Mouse (Mus musculus) testis, adult 2 months (tissue): ENCODE measurements around the gene Hck. TPM values are rescaled to one million over a fixed set of nuclear protein-coding genes. Genes with fewer than 3 reads are reported as not detected.

Source experiments
- H3K27ac ChIP-seq: fragments of 200-500 bp; 2 replicates; pipeline ENCODE4 v1.5.1; 2012; ENCODE audit warnings: low read depth, low read length; ENCODE audit not compliant: control insufficient read depth, insufficient read depth
- H3K27me3 ChIP-seq: fragments of 200-500 bp; 2 replicates; pipeline ENCODE4 v1.6.1; 2012; ENCODE audit warnings: mild to moderate bottlenecking, low read length, moderate library complexity; ENCODE audit not compliant: control insufficient read depth, insufficient read depth
- H3K36me3 ChIP-seq: fragments of 200-500 bp; 2 replicates; pipeline ENCODE4 v1.6.1; 2012; ENCODE audit warnings: mild to moderate bottlenecking, low read length; ENCODE audit not compliant: control insufficient read depth, insufficient read depth
- H3K4me1 ChIP-seq: fragments of 200-500 bp; 2 replicates; pipeline ENCODE4 v1.6.1; 2012; ENCODE audit warnings: low read length; ENCODE audit not compliant: control insufficient read depth, insufficient read depth
- H3K4me3 ChIP-seq: fragments of 200-500 bp; 2 replicates; pipeline ENCODE4 v1.5.1; 2012; ENCODE audit warnings: low read depth, mild to moderate bottlenecking, low read length, moderate library complexity, mixed read lengths; ENCODE audit not compliant: control insufficient read depth
- CTCF ChIP-seq: fragments of 200-500 bp; IDR thresholded peaks from 2 replicates; pipeline ENCODE4 v1.5.1; 2012; ENCODE audit warnings: low read depth, mild to moderate bottlenecking, inconsistent platforms, low read length, moderate library complexity; ENCODE audit not compliant: control insufficient read depth, insufficient read depth, insufficient replicate concordance
- POLR2A ChIP-seq: fragments of 200-500 bp; IDR thresholded peaks from 2 replicates; pipeline ENCODE4 v1.6.1; 2012; ENCODE audit warnings: low read depth, mild to moderate bottlenecking, inconsistent platforms, low read length, moderate library complexity; ENCODE audit not compliant: control insufficient read depth
- polyA plus RNA-seq: library from polyadenylated mRNA; depleted of rRNA; stranded (reverse); fragments of >200 nt; gene quantifications from 2 replicates; pipeline ENCODE4 v1.2.3, GENCODE M21; 2012; rRNA removed

Hck gene
- polyA plus RNA-seq, 1 experiment = 0.17 TPM

- Histone ChIP-seq H3K27me3 (no peaks in the 10 kb centered on the region), H3K27ac (no peak overlapping the region), H3K4me3 (no peak overlapping the region), H3K36me3 (no peaks in the 10 kb centered on the region; the same call in 1 of the 2 replicates), H3K4me1 (no peaks in the 10 kb centered on the region)
- TF ChIP-seq CTCF (no peak), POLR2A (no peak)
Observed at GRCm38 (mm10) chr2:153186176-153186591, 77.9 kb downstream of the Hck start.

- no peaks in the 10 kb centered on the region for H3K27me3 ChIP-seq
- peaks cover 1% of the 10 kb centered on the region; the same call in 1 of the 2 replicates for H3K36me3 ChIP-seq
- TF ChIP-seq CTCF (no peak), POLR2A (no peak)
- H3K27ac ChIP-seq = no peak overlapping the region
- no peaks in the 10 kb centered on the region for H3K4me1 ChIP-seq
- H3K4me3 ChIP-seq = no peak overlapping the region
Observed at GRCm38 (mm10) chr2:153187848-153188247, 79.6 kb downstream of the Hck start.

DNA sequence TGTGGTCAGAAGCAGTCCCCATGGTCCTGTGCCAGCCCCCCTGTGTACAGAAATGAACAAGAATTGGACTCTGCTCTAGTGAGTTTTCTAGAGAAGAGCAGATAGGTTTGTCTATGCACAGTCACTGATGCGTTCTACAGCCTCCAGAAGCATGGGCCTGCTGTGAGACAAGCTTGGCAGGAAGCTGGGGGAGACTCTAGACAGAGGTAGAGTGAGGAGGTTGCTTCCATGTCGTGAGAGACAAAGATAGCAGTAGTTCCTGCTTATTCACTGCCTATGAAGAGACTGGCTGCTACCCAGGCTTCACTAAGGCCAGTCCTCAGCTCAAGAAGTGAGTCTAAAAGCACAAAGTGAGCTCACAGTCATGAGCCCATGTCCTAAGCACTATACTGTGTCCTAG lies 83.0 kb downstream of the Hck start:
- peaks cover 1% of the 10 kb centered on the region; the same call in 1 of the 2 replicates for H3K36me3 ChIP-seq

GRCm38 (mm10) chr2:153194255-153194654 lies 86.0 kb downstream of the Hck start:
- Histone ChIP-seq H3K36me3 (peaks cover 1% of the 10 kb centered on the region; the same call in 1 of the 2 replicates), H3K27ac (no peak overlapping the region), H3K4me1 (no peaks in the 10 kb centered on the region), H3K4me3 (no peak overlapping the region), H3K27me3 (no peaks in the 10 kb centered on the region)
- TF ChIP-seq POLR2A = no peak
- no peak for TF ChIP-seq CTCF

More for the DNA sequence above, 83.0 kb downstream of the Hck start:
- H3K4me1 ChIP-seq = no peaks in the 10 kb centered on the region
- no peaks in the 10 kb centered on the region for H3K27me3 ChIP-seq
- H3K27ac ChIP-seq = no peak overlapping the region
- H3K4me3 ChIP-seq = no peak overlapping the region
- TF ChIP-seq POLR2A (no peak), CTCF (no peak)

- TF ChIP-seq POLR2A (no peak), CTCF (no peak)
- H3K4me3 ChIP-seq = no peak overlapping the region
- H3K4me1 ChIP-seq = no peaks in the 10 kb centered on the region
- H3K27ac ChIP-seq = no peak overlapping the region
- peaks cover 6% of the 10 kb centered on the region for H3K36me3 ChIP-seq
- no peaks in the 10 kb centered on the region for H3K27me3 ChIP-seq
Observed at GRCm38 (mm10) chr2:153198485-153198884, 90.2 kb downstream of the Hck start.

- Histone ChIP-seq H3K36me3 (peaks cover 6% of the 10 kb centered on the region), H3K4me1 (no peaks in the 10 kb centered on the region), H3K4me3 (no peak overlapping the region), H3K27ac (no peak overlapping the region), H3K27me3 (no peaks in the 10 kb centered on the region)
- TF ChIP-seq POLR2A (no peak), CTCF (no peak)
Observed at GRCm38 (mm10) chr2:153199114-153199513, 90.8 kb downstream of the Hck start.

Other genes with a start within 250 kb of the Hck start
- 0.04 TPM in 1 of 2 replicates, not detected in the other for gene Mylk2, start 197.1 kb upstream of the Hck start, polyA plus RNA-seq
- 4.1 and 4.3 TPM in 2 replicates for gene Foxs1, start 175.3 kb upstream of the Hck start, polyA plus RNA-seq
- gene Dusp15, start 156.8 kb upstream of the Hck start, polyA plus RNA-seq = 151 and 166 TPM in 2 replicates
- 203 and 218 TPM in 2 replicates for gene Ttll9, start 146.0 kb upstream of the Hck start, polyA plus RNA-seq
- gene Pdrg1, start 93.0 kb upstream of the Hck start, polyA plus RNA-seq = 20.7 and 22.0 TPM in 2 replicates
- 1.1 and 1.2 TPM in 2 replicates for gene Xkr7, start 76.6 kb upstream of the Hck start, polyA plus RNA-seq
- 1.3 and 1.4 TPM in 2 replicates for gene Ccm2l, start 42.5 kb upstream of the Hck start, polyA plus RNA-seq
- gene Tm9sf4, start 52.8 kb downstream of the Hck start, polyA plus RNA-seq = 52.5 and 52.7 TPM in 2 replicates
- gene Tspyl3, start 117.0 kb downstream of the Hck start, polyA plus RNA-seq = 0.83 and 1.0 TPM in 2 replicates
- 16.1 and 17.3 TPM in 2 replicates for gene Plagl2, start 133.0 kb downstream of the Hck start, polyA plus RNA-seq
- gene Pofut1, start 133.1 kb downstream of the Hck start, polyA plus RNA-seq = 10.8 and 12.8 TPM in 2 replicates
- gene Kif3b, start 182.9 kb downstream of the Hck start, polyA plus RNA-seq = 54.0 and 54.7 TPM in 2 replicates
- 27.6 and 28.7 TPM in 2 replicates for gene Asxl1, start 237.4 kb downstream of the Hck start, polyA plus RNA-seq